Mouse (Mus musculus) limb, embryonic 15.5 days (tissue): ENCODE results near the gene Smoc2. TPM values are rescaled to one million over a fixed set of nuclear protein-coding genes. Genes with fewer than 3 reads are reported as not detected.

ENCODE experiments used
- ATAC-seq: fragments of 200-750 bp; cut with Nextera tagmentation; 2 replicates; pipeline ENCODE4 v1.8.0; 2017; ENCODE audit warnings: low read depth, moderate TSS enrichment; ENCODE audit not compliant: insufficient number of reproducible peaks, low FRiP score, low TSS enrichment
- H3K27ac ChIP-seq: fragments of 300-500 bp; sonication (generic); 2 replicates; pipeline ENCODE4 v1.5.1; 2015; ENCODE audit warnings: moderate library complexity, mild to moderate bottlenecking, inconsistent platforms
- H3K27me3 ChIP-seq: fragments of 300-500 bp; sonication (generic); 2 replicates; pipeline ENCODE4 v1.6.1; 2015; ENCODE audit warnings: inconsistent platforms
- H3K36me3 ChIP-seq: fragments of 300-500 bp; sonication (generic); 2 replicates; pipeline ENCODE4 v1.6.1; 2015; ENCODE audit warnings: inconsistent platforms
- H3K4me1 ChIP-seq: fragments of 300-500 bp; sonication (generic); 2 replicates; pipeline ENCODE4 v1.6.1; 2015; ENCODE audit warnings: inconsistent platforms
- H3K4me2 ChIP-seq: fragments of 300-500 bp; sonication (generic); 2 replicates; pipeline ENCODE4 v1.6.1; 2015; ENCODE audit warnings: mild to moderate bottlenecking, inconsistent platforms
- H3K4me3 ChIP-seq: fragments of 300-500 bp; sonication (generic); 2 replicates; pipeline ENCODE4 v1.5.1; 2015; ENCODE audit warnings: mild to moderate bottlenecking, inconsistent platforms
- H3K9ac ChIP-seq: fragments of 300-500 bp; sonication (generic); 2 replicates; pipeline ENCODE4 v1.6.1; 2015; ENCODE audit warnings: inconsistent platforms
- H3K9me3 ChIP-seq: fragments of 300-500 bp; sonication (generic); 2 replicates; pipeline ENCODE4 v1.6.1; 2016; ENCODE audit warnings: inconsistent platforms
- WGBS: fragments of 180-500 bp; shearing (Covaris S2); methylation state at CpG from one replicate; pipeline ENCODE4 v1.1.7; 2015; 5-methylcytosine and 5-hydroxymethylcytosine counted together
- polyA plus RNA-seq: library from polyadenylated mRNA; unstranded; fragments of >200 nt; fragmentation: Nextera tagmentation; extraction: Ambion mirVana; gene quantifications from 2 replicates; pipeline ENCODE4 v1.2.1, GENCODE M21; 2015

The Smoc2 gene
- polyA plus RNA-seq, 1 experiment from 2014 or later, result 183 TPM

DNA sequence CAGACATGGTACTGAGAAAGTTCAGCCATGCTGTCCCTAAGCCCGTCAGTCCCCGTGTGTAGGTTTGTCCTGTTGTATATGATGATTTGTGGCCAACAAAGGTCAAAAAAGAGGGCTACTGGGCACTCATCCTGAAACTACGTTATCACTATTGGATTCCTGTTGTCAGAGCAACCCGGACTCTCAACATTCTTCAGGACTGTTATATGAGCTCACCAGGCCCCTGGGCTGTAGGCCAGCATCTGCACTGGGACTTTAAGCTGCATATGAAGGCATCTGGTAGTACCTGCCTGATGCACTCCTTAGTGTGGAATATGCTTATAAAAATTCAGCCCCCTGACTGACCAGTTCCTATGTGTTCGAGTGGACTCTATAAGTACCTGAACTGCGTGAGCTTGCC lies 105.7 kb downstream of the Smoc2 start:
- Histone ChIP-seq H3K27ac (no peak overlapping the region), H3K4me3 (no peak overlapping the region), H3K9me3 (no peaks in the 10 kb centered on the region), H3K4me2 (no peak overlapping the region), H3K36me3 (no peaks in the 10 kb centered on the region), H3K9ac (no peak overlapping the region), H3K27me3 (no peaks in the 10 kb centered on the region), H3K4me1 (peaks cover 26% of the 10 kb centered on the region)
- no peak for ATAC-seq
- WGBS, result 62% methylated on average over 6 of the region's 6 CpGs

DNA sequence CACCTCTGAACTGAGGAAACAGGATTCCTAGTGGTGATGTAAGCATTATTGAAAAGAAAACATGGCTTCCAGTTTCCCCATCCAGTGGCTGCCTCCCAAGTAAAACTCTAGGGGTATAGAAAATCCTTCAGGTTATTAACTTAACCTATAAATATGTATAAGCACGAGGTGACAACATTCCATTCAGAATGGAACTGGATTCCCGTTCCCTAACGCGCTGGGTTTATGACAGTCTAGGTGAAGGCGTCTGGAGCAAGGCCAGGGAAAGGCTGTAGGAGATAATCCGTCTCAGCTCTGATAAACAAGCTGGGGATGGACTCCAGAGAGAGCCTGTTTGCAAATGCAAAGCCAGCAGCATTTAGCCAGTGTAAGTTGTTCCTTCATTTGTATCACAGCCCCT lies 108.0 kb downstream of the Smoc2 start:
- no peaks in the 10 kb centered on the region for H3K9me3 ChIP-seq
- H3K9ac ChIP-seq, result no peak overlapping the region
- no peak overlapping the region for H3K4me3 ChIP-seq
- H3K36me3 ChIP-seq, result no peaks in the 10 kb centered on the region
- peaks cover 26% of the 10 kb centered on the region for H3K4me1 ChIP-seq
- no peaks in the 10 kb centered on the region for H3K27me3 ChIP-seq
- WGBS, result 21% methylated on average over 6 of the region's 6 CpGs
- 0 out of 2 replicates have a peak, but pooled peaks have one; percentile 9 for ATAC-seq
- peak overlapping the region; percentile 43; the same call in 1 of the 2 replicates for H3K27ac ChIP-seq
- no peak overlapping the region for H3K4me2 ChIP-seq

DNA sequence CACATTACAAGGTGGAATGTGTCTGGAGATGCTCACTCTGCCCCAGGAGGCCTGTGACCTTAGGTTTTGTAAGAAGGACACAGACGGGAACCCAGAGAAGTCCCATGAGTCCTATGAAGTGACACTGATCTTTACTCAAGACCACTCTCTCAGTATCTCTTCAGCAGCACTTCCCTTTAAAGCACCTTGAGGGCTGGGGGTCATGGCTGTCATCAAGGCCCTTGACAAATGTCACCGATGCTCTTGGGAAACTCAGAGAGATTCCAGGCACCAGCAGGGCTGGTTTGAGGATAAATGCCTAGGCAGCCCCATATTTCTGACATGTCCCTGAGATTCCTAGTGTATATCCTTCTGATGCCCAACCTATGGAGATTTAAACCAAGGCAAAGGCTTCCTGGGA lies 113.1 kb downstream of the Smoc2 start:
- H3K36me3 ChIP-seq, result no peaks in the 10 kb centered on the region
- H3K9me3 ChIP-seq, result no peaks in the 10 kb centered on the region
- no peak overlapping the region for H3K9ac ChIP-seq
- ATAC-seq, result no peak
- H3K4me2 ChIP-seq, result no peak overlapping the region
- no peaks in the 10 kb centered on the region for H3K27me3 ChIP-seq
- H3K4me3 ChIP-seq, result no peak overlapping the region
- 68% methylated on average over 2 of the region's 2 CpGs for WGBS
- H3K27ac ChIP-seq, result no peak overlapping the region
- H3K4me1 ChIP-seq, result peaks cover 15% of the 10 kb centered on the region

DNA sequence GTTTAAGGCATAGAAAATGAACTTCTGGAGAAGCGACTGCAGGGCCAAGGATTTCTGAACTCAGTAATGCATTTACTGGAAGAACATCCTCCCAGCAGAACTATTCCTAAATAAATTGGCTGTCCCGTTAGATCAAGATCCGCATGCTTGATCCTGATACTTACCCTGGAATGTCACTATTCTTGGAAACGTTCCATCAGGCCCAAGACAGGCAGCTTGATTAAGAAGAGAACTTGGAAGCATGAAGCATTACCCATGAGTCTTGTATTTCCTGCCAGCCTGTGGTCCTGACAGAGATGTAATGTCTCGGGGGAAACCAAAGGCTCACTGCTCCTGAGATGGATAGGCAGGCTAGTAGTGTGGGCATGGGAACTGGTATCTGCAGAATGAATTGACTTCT lies 115.6 kb downstream of the Smoc2 start:
- peaks cover 15% of the 10 kb centered on the region for H3K4me1 ChIP-seq
- H3K4me3 ChIP-seq, result no peak overlapping the region
- H3K9ac ChIP-seq, result no peak overlapping the region
- 66% methylated on average over 5 of the region's 5 CpGs for WGBS
- H3K9me3 ChIP-seq, result no peaks in the 10 kb centered on the region
- no peaks in the 10 kb centered on the region for H3K27me3 ChIP-seq
- no peak overlapping the region for H3K27ac ChIP-seq
- ATAC-seq, result no peak
- peaks cover 8% of the 10 kb centered on the region; the same call in 1 of the 2 replicates for H3K36me3 ChIP-seq
- no peak overlapping the region for H3K4me2 ChIP-seq

DNA sequence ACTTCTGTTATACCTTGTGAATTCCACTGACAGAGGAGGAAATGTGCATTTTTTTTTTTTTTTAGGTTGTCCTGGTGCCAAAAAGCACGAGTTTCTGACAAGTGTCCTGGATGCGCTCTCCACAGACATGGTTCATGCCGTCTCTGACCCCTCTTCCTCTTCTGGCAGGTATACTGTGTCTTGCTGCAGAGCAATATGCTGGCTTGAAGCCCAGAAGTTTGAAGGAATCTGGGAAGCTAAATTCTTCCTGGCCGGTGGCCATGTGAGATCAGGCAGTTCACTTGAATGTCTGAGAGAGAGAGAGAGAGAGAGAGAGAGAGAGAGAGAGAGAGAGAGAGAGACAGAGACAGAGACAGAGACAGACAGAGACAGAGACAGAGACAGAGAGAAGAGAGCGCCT lies 118.2 kb downstream of the Smoc2 start:
- H3K27ac ChIP-seq, result no peak overlapping the region
- H3K9me3 ChIP-seq, result no peaks in the 10 kb centered on the region
- no peaks in the 10 kb centered on the region for H3K27me3 ChIP-seq
- H3K4me3 ChIP-seq, result no peak overlapping the region
- no peak overlapping the region for H3K4me2 ChIP-seq
- 0 out of 2 replicates have a peak, but pooled peaks have one; percentile 61 for ATAC-seq
- H3K36me3 ChIP-seq, result peaks cover 8% of the 10 kb centered on the region; the same call in 1 of the 2 replicates
- H3K4me1 ChIP-seq, result peaks cover 15% of the 10 kb centered on the region
- no peak overlapping the region for H3K9ac ChIP-seq
- 33% methylated on average over 5 of the region's 5 CpGs for WGBS

DNA sequence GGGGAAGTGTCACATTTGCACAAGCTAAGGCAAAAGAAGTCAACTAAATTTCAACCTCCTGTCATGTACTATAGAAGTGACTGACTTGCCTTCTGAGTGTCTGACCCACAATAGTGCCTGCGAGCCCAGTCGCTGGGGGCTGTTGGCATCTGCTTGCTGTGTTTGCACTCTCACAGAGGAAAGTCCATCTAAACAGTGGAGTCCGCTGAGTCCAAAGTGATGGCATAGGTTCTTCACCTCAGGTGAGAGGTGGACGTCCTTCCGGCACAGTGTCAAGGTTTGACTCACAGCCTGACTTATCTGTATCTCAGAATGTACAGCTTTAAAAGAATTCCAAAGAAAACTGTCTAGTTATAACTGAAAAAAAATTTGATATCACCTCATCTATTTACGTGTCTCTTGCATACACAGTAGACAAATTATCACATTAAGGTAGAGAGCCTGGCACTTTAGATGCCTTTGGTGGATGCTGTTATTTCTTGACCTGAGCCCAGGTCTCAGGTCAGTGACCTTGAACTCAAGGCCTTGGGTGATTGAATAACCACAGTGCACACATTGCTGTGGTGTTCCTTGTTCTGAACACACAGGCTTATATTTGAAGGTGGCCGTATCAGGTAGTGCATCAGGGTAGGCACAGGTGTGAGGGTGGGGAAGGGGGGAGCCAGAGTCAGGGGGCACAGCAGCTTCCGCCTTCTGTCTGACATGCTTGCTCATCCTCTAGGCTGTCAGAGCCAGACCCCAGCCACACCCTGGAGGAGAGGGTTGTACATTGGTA lies 119.5 kb downstream of the Smoc2 start:
- H3K4me2 ChIP-seq, result no peak overlapping the region
- 93% methylated on average over 8 of the region's 8 CpGs for WGBS
- H3K9me3 ChIP-seq, result no peaks in the 10 kb centered on the region
- peaks cover 8% of the 10 kb centered on the region; the same call in 1 of the 2 replicates for H3K36me3 ChIP-seq
- H3K4me3 ChIP-seq, result no peak overlapping the region
- no peak overlapping the region for H3K27ac ChIP-seq
- H3K9ac ChIP-seq, result no peak overlapping the region
- H3K4me1 ChIP-seq, result peaks cover 13% of the 10 kb centered on the region
- H3K27me3 ChIP-seq, result no peaks in the 10 kb centered on the region
- no peak for ATAC-seq

DNA sequence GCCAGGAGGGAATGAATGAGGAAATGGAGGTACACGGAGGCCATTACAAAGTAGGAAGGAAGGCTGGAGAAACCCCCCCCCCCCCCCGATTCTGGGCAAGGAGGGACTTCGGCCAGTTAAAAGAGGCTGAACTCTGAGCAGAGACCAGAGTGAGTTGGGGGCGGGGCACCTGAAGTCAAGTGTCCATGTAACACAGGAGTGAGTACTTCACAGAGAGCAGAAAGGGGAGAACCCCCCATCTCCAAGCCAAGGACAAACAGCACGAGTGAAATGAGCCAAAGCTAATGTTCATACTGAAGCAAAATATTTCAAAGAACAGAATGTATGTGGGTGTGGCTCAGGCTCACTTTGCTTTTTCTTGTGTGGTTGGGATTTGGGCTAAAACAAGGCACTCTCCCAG lies 121.7 kb downstream of the Smoc2 start:
- no peak for ATAC-seq
- H3K9ac ChIP-seq, result no peak overlapping the region
- no peak overlapping the region for H3K4me3 ChIP-seq
- WGBS, result 60% methylated on average over 5 of the region's 5 CpGs
- no peak overlapping the region for H3K27ac ChIP-seq
- no peak overlapping the region for H3K4me2 ChIP-seq
- peaks cover 8% of the 10 kb centered on the region; the same call in 1 of the 2 replicates for H3K36me3 ChIP-seq
- peaks cover 13% of the 10 kb centered on the region for H3K4me1 ChIP-seq
- H3K9me3 ChIP-seq, result no peaks in the 10 kb centered on the region
- no peaks in the 10 kb centered on the region for H3K27me3 ChIP-seq

DNA sequence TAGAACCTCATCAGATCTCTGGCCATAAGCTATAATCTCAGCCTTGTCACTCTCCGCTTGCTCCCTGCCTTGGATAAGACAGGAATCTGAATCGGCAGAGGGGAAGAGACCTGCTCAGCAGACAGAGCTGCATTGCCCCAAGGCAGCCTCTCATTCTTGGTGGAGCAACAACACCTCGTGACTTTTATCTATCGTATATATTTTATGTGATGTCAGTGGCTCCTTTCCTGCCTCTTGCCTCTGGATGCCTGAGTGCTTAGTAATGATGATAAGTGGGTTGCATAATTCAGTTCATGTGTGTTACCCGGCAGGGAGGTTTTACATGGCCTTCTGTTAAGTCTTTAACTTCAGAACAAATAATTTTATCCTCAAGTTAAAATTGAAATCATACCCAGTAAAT lies 128.6 kb downstream of the Smoc2 start:
- Histone ChIP-seq H3K4me2 (no peak overlapping the region), H3K9me3 (no peaks in the 10 kb centered on the region), H3K27me3 (no peaks in the 10 kb centered on the region), H3K27ac (no peak overlapping the region), H3K4me3 (no peak overlapping the region), H3K36me3 (no peaks in the 10 kb centered on the region), H3K9ac (no peak overlapping the region), H3K4me1 (peaks cover 6% of the 10 kb centered on the region; the same call in 1 of the 2 replicates)
- ATAC-seq, result no peak
- 31% methylated on average over 5 of the region's 5 CpGs for WGBS

DNA sequence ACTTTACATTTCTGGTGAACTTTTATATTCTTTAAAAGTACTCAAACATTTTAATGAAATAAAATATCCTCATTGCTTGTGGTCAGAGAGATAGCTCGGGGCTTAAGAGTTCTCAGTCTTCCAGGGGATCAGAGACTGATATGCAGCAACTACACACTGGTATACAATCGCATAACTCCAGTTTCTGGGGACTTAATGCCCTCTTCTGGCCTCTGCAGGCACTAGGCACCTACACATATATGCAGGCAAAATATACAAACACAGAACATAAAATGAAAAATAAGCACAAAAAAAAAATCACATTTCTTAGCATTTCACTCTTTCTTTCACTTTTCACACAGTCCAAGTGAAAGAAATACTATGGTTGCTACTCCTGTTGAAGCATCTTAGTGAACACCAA lies 133.2 kb downstream of the Smoc2 start:
- ATAC-seq, result no peak
- no peak overlapping the region for H3K4me2 ChIP-seq
- no peaks in the 10 kb centered on the region for H3K27me3 ChIP-seq
- H3K9me3 ChIP-seq, result no peaks in the 10 kb centered on the region
- H3K9ac ChIP-seq, result no peak overlapping the region
- H3K4me1 ChIP-seq, result peaks cover 7% of the 10 kb centered on the region; the same call in 1 of the 2 replicates
- H3K4me3 ChIP-seq, result no peak overlapping the region
- H3K36me3 ChIP-seq, result no peaks in the 10 kb centered on the region
- H3K27ac ChIP-seq, result no peak overlapping the region
- WGBS, result 71% methylated on average over 2 of the region's 2 CpGs

DNA sequence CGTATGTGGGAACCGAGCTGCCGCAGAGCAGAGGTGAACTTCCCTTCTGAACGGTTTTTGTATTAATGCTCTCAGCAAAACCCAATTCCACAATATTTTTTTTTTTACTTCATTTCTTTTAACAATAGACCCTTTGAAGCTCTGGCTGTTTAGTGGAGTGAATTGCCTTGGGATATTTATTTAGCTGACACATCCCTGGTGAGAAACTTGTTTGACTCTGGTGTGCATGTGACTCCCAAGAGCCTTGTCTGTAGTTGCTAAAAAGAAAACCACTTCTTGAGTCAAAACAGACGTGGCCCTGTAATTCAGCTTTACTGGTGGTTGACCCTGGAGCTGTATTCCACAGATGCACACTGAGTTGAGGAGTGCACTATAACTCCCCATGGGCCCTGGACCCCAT lies 135.2 kb downstream of the Smoc2 start:
- Histone ChIP-seq H3K4me3 (no peak overlapping the region), H3K27ac (no peak overlapping the region), H3K4me1 (peaks cover 11% of the 10 kb centered on the region; the same call in 1 of the 2 replicates), H3K9ac (no peak overlapping the region), H3K9me3 (no peaks in the 10 kb centered on the region), H3K36me3 (no peaks in the 10 kb centered on the region), H3K27me3 (no peaks in the 10 kb centered on the region), H3K4me2 (no peak overlapping the region)
- WGBS, result 46% methylated on average over 5 of the region's 5 CpGs
- ATAC-seq, result no peak

DNA sequence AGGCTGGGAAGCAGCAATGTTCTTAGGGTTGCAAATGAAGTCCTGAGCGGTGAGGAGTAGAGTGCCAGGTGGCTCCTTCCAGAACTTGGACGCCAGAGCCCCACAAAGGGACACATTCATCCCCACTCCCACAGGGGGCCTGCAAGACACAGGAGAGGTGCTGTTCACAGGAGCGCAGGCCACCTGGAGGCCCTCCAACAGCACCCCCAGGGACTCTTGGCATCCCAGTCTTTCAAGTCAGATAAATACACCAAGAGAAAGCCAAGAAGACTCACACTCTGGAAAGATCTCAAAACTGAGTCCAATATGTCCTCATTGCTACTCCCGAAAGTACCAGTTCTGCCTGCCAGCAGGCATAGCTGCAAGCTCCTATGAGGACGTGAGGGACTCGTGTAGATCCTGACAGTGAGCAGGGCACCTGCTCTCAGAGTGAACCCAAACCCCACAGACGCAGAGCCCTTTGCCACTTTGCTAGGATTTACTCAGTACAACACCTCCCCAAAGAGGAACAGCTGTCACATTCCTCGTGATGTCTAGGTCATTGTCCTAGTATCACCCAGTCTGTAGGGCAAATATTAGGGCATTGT lies 141.2 kb downstream of the Smoc2 start:
- H3K36me3 ChIP-seq, result no peaks in the 10 kb centered on the region
- no peaks in the 10 kb centered on the region for H3K9me3 ChIP-seq
- H3K4me2 ChIP-seq, result no peak overlapping the region
- H3K27me3 ChIP-seq, result no peaks in the 10 kb centered on the region
- peaks cover 21% of the 10 kb centered on the region for H3K4me1 ChIP-seq
- no peak overlapping the region for H3K4me3 ChIP-seq
- H3K27ac ChIP-seq, result no peak overlapping the region
- 41% methylated on average over 8 of the region's 8 CpGs for WGBS
- no peak overlapping the region for H3K9ac ChIP-seq
- 0 out of 2 replicates have a peak, but pooled peaks have one; percentile 3 for ATAC-seq

DNA sequence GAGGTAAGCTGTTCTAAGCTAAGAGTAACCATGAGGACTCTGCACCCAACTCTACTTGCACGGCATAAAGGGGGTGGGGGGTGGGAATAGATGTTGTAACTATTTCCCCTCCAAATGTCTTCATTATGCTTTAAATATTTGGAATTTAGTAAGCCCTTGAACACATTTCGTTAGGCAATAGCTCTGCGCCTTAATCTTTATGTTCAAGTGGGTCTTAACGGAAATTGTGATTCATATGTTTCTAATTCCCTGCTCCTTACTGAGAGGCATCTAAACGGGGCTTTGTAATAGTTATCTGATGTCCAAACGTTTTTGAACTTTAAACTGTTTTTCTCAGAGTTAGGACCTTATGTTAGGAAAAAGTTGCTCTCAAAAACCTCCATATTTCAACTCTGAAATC lies 147.2 kb downstream of the Smoc2 start:
- WGBS, result 30% methylated on average over 6 of the region's 6 CpGs

More for the DNA sequence above, 147.2 kb downstream of the Smoc2 start:
- ATAC-seq, result no peak
- Histone ChIP-seq H3K27me3 (no peaks in the 10 kb centered on the region), H3K36me3 (no peaks in the 10 kb centered on the region), H3K4me3 (no peak overlapping the region), H3K9me3 (no peaks in the 10 kb centered on the region), H3K4me2 (no peak overlapping the region), H3K9ac (no peak overlapping the region), H3K4me1 (peaks cover 7% of the 10 kb centered on the region; the same call in 1 of the 2 replicates), H3K27ac (peak overlapping the region; percentile 50; the same call in 1 of the 2 replicates)
